Mouse (Mus musculus): ENCODE measurements around the gene Bnc2.

DNA sequence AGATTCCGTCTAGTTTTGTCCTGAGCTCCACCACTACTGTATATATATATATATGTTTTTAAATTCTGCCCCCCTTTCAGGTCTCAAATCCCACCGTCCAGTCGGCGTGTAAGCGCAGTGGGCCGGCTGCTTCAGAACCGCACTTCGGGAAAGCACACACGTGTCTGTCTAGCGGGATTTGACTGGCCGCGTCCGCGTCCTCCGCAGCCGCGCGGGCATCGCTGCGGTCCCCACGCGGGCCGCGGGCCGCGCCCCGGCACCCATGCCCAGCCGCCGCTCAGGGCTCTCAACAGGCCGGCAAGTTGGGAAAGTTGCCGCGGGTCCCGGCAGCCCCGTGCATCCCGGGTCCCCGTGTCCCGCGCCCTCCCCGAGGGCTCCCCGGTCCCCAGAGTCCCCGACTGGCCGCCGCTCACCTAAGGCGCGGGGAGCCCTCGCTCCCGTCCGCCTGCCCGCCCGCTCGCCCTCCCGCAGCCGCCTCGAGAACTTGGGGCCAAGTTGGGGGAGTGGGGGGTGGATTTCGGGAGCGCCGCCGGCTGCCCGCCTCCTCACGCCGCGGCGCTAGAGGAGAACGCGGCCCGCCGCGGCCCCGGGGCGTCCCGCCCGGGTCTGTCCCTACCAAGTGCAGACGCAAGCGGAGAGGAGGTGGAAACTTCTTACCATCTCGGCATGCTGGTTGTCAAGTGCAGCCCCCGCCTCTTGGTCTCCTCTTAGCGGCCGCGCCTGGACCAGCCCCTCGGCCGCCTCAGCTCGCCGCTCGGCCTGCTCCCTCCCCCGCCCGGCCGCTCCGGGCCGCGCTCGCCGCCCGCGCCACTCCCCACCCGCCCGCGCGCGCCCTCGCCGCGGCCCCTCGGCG, 531 bp downstream of the Bnc2 start:
- TF ChIP-seq CTCF (IDR thresholded peaks at IDR 0.05; ENCODE audit: extremely low read depth, insufficient read depth, low read length): no peak
- TF ChIP-seq POLR2A (IDR thresholded peaks at IDR 0.05; ENCODE audit: extremely low read depth, insufficient read depth, low read length): no peak
